Mouse (Mus musculus): Measurements from ENCODE around the gene Gpa33. TPM values are rescaled to one million over a fixed set of nuclear protein-coding genes. Genes with fewer than 3 reads are reported as not detected.
"Not testable (repeated sequence)": the region's sequence is repeated elsewhere in the genome, so short reads cannot be mapped to it uniquely, and the experiment has no call there.

The Gpa33 gene
- polyA plus RNA-seq, 1 experiment: not detected

DNA sequence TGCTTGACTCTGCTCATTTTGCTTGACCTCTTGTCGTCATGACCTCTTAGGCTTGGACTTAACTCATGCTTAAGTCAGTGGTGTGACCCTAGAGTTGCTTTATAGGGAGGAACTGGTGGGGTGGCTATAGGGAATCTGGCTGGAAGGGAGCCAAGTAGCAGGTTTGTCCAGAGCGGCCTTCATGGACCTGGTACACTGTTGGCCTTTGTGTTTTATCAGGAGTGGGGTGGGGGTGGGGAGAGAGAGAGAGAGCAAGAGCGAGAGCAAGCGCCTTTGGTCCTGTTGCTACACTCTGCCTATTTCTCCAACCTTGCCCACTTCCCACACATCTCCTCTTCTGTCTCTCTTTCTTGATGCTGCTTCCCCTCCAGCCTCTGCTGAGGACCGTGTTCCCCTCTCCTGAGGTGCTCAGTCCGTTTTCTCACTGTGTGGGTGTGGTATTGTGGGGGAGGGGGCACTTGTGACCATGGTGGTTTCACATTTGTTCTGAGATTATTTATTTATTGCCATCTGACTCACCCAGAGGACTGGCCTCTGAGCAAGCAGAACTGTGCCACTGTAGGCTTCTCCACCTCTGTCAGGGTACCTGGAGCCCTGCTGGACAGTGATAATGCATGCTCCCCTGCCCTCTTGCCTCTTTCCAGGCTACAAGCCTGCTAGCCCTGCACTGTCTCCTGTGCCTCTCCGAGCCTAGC is 7.4 kb downstream of the Gpa33 start:
- Histone ChIP-seq H3K27ac (ENCODE audit: insufficient read depth, low read length) (no peak overlapping the region), H3K4me1 (ENCODE audit: control insufficient read depth, insufficient read depth, low read length) (no peaks in the 10 kb centered on the region), H3K27me3 (ENCODE audit: control insufficient read depth, insufficient read depth, low read length) (no peaks in the 10 kb centered on the region), H3K4me3 (replicated peaks; ENCODE audit: insufficient read depth, low read depth, low read length) (no peak overlapping the region)
- WGBS: 81% methylated on average over 7 of the region's 7 CpGs
- TF ChIP-seq POLR2A (IDR thresholded peaks at IDR 0.05; ENCODE audit: borderline replicate concordance, insufficient read depth, low read length) (no peak), CTCF (IDR thresholded peaks at IDR 0.05; ENCODE audit: borderline replicate concordance, insufficient read depth, low read depth, low read length) (no peak)
- no peak for DNase-seq

DNA sequence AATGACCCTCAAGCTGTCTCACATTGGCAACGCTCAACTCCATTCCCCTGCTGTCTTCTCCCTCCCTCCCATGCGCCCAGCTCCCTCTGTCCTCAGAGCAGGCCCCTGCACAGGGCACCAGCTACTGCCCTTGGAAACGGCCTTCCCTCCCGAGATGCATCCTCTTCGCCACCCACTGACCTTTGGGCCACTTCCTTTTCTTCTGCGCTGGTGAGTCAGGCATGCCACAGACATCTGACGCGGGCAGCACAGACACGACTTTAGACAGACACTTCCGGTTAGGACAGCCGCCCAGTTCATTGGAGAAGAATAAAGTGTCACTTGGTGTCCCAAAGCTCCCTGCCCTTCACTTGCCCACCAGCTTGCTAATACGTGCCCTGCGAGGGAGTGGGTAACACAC is 8.1 kb downstream of the Gpa33 start:
- Histone ChIP-seq H3K4me1 (ENCODE audit: control insufficient read depth, insufficient read depth, low read length) (no peaks in the 10 kb centered on the region), H3K4me3 (replicated peaks; ENCODE audit: insufficient read depth, low read depth, low read length) (no peak overlapping the region), H3K27me3 (ENCODE audit: control insufficient read depth, insufficient read depth, low read length) (no peaks in the 10 kb centered on the region), H3K27ac (ENCODE audit: insufficient read depth, low read length) (no peak overlapping the region)
- TF ChIP-seq CTCF (IDR thresholded peaks at IDR 0.05; ENCODE audit: borderline replicate concordance, insufficient read depth, low read depth, low read length): no peak
- TF ChIP-seq POLR2A (IDR thresholded peaks at IDR 0.05; ENCODE audit: borderline replicate concordance, insufficient read depth, low read length): no peak
- WGBS: 63% methylated on average over 13 of the region's 13 CpGs
- no peak for DNase-seq

DNA sequence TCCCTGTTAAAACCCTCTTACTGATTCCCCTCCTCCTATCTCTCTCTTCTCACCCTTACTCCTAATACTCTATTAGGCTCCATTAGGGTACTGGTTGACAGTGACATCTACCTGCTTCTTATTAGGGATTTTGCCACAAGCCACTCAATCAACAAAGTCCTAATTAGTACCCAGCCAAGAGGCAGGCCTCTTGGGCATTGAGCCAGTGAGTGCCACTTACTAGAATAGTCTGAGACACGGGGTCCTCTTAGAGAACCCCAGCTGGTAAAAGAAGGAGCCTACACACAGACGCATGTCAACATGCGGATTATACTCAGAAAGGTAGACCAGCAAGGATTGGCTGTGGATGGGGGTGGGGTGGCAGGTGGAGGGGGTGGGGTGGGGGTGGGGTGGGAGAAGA is 9.1 kb downstream of the Gpa33 start:
- H3K4me3 ChIP-seq (replicated peaks; ENCODE audit: insufficient read depth, low read depth, low read length): no peak overlapping the region
- H3K27ac ChIP-seq (ENCODE audit: insufficient read depth, low read length): no peak overlapping the region
- no peak for TF ChIP-seq POLR2A (IDR thresholded peaks at IDR 0.05; ENCODE audit: borderline replicate concordance, insufficient read depth, low read length)
- TF ChIP-seq CTCF (IDR thresholded peaks at IDR 0.05; ENCODE audit: borderline replicate concordance, insufficient read depth, low read depth, low read length): no peak
- no peaks in the 10 kb centered on the region for H3K27me3 ChIP-seq (ENCODE audit: control insufficient read depth, insufficient read depth, low read length)
- WGBS: 58% methylated on average over 3 of the region's 3 CpGs
- no peak for DNase-seq
- no peaks in the 10 kb centered on the region for H3K4me1 ChIP-seq (ENCODE audit: control insufficient read depth, insufficient read depth, low read length)

DNA sequence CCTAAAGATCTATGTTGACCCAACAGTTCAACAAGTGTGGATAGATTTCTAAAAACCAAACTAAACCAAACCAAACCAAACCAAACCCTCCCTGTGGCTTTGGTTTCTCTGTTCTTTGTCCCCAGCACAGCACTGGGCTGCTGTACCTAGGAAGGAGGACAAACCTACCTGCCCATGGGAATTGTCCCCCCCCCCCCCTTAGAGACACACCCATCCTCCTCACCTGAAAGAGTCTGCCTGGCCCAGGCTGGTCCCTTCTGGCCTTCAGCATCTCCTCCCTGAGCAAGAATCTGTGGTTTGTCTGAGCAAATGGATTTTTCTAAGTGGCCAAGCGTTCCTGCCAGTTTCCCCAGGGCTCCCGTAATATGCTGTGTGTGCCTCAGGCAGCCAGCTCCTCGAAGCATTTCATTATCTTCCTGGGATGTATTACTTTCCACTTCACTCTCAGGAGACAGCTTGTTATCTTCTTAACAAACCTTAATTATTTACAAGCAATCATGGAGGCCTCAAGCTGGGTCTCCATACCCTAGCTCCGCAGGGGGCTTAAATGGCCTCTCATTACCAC is 9.7 kb downstream of the Gpa33 start:
- 60% methylated on average over 4 of the region's 4 CpGs for WGBS
- no peak for DNase-seq
- no peak overlapping the region for H3K27ac ChIP-seq (ENCODE audit: insufficient read depth, low read length)

DNA sequence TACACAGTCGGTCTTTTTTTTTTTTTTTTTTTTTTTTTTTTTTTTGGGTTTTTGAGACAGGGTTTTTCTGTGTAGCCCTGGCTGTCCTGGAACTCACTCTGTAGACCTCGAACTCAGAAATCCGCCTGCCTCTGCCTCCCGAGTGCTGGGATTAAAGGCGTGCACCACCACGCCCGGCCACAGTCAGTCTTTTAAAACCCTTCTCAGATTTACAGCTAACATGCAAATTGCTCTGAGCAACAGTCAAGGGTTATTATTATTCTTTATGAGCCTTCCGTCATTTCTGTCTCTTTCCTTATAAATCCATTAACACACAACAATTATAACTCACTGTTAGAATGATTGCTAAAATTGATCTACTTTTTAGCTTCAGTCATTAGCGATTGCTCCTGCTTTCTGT is 11.8 kb downstream of the Gpa33 start:
- not testable (repeated sequence) for DNase-seq; H3K4me3 ChIP-seq (replicated peaks; ENCODE audit: insufficient read depth, low read depth, low read length); H3K4me1 ChIP-seq (ENCODE audit: control insufficient read depth, insufficient read depth, low read length); H3K27ac ChIP-seq (ENCODE audit: insufficient read depth, low read length); H3K27me3 ChIP-seq (ENCODE audit: control insufficient read depth, insufficient read depth, low read length)
- 93% methylated on average over 9 of the region's 9 CpGs for WGBS

More for the DNA sequence above, 9.7 kb downstream of the Gpa33 start:
- no peaks in the 10 kb centered on the region for H3K27me3 ChIP-seq (ENCODE audit: control insufficient read depth, insufficient read depth, low read length)
- TF ChIP-seq CTCF (IDR thresholded peaks at IDR 0.05; ENCODE audit: borderline replicate concordance, insufficient read depth, low read depth, low read length) (no peak), POLR2A (IDR thresholded peaks at IDR 0.05; ENCODE audit: borderline replicate concordance, insufficient read depth, low read length) (no peak)
- no peak overlapping the region for H3K4me3 ChIP-seq (replicated peaks; ENCODE audit: insufficient read depth, low read depth, low read length)
- H3K4me1 ChIP-seq (ENCODE audit: control insufficient read depth, insufficient read depth, low read length): no peaks in the 10 kb centered on the region

DNA sequence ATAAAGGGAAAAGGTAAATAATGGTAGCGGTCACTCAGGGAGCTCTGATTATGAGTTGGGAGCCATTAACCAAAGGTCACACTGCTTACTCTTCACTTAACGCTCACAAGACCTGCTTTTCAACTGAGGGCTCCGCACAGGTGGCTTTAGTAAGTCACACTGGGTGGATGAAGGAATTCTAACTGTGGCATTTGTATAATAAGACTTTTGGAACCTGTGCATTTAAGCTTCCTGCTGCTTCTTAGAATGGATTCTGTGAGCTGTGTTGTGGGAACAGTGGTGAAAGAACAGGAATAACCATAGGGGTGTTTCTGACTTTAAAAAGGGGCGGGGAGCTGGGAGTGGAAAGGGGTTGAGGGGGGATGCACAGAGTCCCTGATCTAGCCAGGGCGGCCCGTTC is 12.3 kb downstream of the Gpa33 start:
- no peak for DNase-seq
- no peaks in the 10 kb centered on the region for H3K27me3 ChIP-seq (ENCODE audit: control insufficient read depth, insufficient read depth, low read length)
- H3K4me1 ChIP-seq (ENCODE audit: control insufficient read depth, insufficient read depth, low read length): no peaks in the 10 kb centered on the region
- H3K27ac ChIP-seq (ENCODE audit: insufficient read depth, low read length): no peak overlapping the region
- 87% methylated on average over 6 of the region's 6 CpGs for WGBS
- TF ChIP-seq POLR2A (IDR thresholded peaks at IDR 0.05; ENCODE audit: borderline replicate concordance, insufficient read depth, low read length) (no peak), CTCF (IDR thresholded peaks at IDR 0.05; ENCODE audit: borderline replicate concordance, insufficient read depth, low read depth, low read length) (no peak)
- no peak overlapping the region for H3K4me3 ChIP-seq (replicated peaks; ENCODE audit: insufficient read depth, low read depth, low read length)

DNA sequence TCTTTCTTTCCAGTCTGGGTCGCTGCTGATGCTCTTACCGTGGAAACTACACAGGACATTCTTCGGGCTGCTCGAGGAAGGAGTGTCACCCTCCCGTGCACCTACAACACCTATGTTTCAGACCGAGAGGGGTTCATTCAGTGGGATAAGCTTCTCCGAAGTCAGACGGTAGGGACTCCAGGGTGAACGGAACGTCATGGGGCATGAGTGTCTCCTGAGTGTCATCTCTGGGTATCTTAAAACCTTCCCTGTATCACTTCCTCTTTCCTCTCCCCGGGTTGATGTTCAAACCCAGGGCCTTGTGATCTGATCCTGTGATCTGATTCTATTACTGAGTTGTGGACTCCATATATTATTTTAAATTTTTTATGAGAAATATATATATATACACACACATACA is 16.6 kb downstream of the Gpa33 start:
- H3K27ac ChIP-seq (ENCODE audit: insufficient read depth, low read length): no peak overlapping the region
- WGBS: 84% methylated on average over 11 of the region's 11 CpGs
- H3K4me1 ChIP-seq (ENCODE audit: control insufficient read depth, insufficient read depth, low read length): no peaks in the 10 kb centered on the region
- H3K4me3 ChIP-seq (replicated peaks; ENCODE audit: insufficient read depth, low read depth, low read length): no peak overlapping the region
- TF ChIP-seq POLR2A (IDR thresholded peaks at IDR 0.05; ENCODE audit: borderline replicate concordance, insufficient read depth, low read length) (no peak), CTCF (IDR thresholded peaks at IDR 0.05; ENCODE audit: borderline replicate concordance, insufficient read depth, low read depth, low read length) (no peak)
- DNase-seq: no peak
- no peaks in the 10 kb centered on the region for H3K27me3 ChIP-seq (ENCODE audit: control insufficient read depth, insufficient read depth, low read length)

DNA sequence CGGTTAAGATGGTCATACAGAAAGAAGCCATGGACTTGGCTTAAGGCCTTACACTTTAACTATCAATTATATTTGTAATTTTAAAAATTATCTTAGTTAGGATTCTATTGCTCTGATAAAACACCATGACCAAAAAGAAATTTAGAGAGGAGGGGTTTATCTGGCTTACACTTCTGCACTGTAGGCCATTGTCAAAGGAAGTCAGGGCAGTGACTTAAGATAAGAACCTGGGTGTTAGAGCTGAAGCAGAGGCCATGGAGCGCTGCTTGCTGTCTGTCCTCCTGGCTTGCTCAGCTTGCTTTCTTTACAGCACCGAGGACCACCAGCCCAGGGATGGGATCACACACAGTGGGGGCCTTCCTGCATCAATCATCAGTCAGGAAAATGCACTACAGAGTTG is 17.6 kb downstream of the Gpa33 start:
- Histone ChIP-seq H3K27ac (ENCODE audit: insufficient read depth, low read length) (no peak overlapping the region), H3K4me1 (ENCODE audit: control insufficient read depth, insufficient read depth, low read length) (no peaks in the 10 kb centered on the region), H3K27me3 (ENCODE audit: control insufficient read depth, insufficient read depth, low read length) (no peaks in the 10 kb centered on the region), H3K4me3 (replicated peaks; ENCODE audit: insufficient read depth, low read depth, low read length) (no peak overlapping the region)
- no peak for TF ChIP-seq CTCF (IDR thresholded peaks at IDR 0.05; ENCODE audit: borderline replicate concordance, insufficient read depth, low read depth, low read length)
- no peak for TF ChIP-seq POLR2A (IDR thresholded peaks at IDR 0.05; ENCODE audit: borderline replicate concordance, insufficient read depth, low read length)
- no peak for DNase-seq
- WGBS: 73% methylated on average over 3 of the region's 3 CpGs

Data from cerebellum, adult 2 months (tissue).